Mouse (Mus musculus) B cell, adult 62 days (primary cell): ENCODE data around the gene Dhcr24. TPM values are rescaled to one million over a fixed set of nuclear protein-coding genes. Genes with fewer than 3 reads are reported as not detected.

Experiments
- total RNA-seq: library from RNA; stranded (reverse); gene quantifications from 4 replicates; pipeline ENCODE4 v1.2.4, GENCODE M21; 2023

The Dhcr24 gene
- 3.4 to 4.4 TPM (median 4.0 TPM) in 4 replicates for total RNA-seq

DNA sequence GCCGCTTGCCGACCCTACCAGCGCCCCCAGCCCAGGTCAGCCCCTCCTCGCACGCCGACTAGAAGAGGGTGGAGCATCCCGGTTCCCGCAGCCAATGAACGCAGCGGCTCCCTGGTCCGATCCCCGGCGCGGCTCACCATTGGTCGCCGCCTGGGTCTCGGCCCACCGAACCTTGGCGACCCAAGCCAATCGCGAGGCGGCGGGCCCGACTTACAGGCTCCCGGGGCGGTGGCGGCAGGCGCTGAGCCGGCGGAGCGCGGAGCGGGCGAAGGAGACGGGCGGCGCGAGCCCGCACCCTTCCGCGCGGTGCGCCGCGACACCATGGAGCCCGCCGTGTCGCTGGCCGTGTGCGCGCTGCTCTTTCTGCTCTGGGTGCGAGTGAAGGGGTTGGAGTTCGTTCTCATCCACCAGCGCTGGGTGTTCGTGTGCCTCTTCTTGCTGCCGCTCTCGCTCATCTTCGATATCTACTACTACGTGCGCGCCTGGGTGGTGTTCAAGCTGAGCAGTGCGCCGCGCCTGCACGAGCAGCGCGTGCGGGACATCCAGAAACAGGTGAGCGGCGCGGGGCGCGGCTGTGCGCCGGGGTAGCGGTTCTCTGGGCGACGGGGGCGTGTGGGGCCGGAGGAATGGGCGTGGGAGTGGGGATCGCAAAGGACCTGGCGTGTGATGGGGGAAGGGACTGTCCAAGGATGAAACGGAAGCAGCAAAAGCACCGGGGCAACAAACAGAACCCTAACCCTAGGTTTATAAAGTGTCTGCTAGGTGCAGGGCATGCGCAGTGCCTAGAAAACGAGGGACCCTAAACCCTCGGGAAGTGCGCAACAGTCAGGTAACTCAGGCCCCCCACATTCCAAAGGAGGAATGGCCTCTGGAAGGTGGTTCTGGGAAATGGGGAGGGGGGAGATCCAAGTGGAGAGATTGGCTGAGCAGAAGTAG, at the start of gene Dhcr24:
Dhcr24 (plus strand) TSS at position 193 of the 936 bp plus-strand sequence.

DNA sequence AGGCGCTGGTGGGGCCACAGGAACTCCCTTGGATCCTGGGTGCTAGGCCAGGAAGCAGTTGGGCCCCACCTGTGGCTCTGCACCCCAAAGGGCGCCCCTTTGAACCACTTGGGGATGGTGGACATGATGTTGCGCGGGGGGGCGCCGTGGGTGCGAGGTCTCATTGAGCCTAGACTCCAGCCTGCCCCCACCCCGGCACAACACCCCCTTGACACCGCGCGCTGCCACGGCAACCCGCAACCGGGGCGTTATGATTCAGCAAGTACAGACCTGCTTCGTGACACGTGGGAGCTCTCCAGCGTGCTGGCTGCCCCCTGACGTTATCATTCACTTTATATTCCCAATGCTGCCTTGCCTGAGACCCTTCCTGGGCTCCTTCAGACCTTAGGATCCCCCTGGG, 56.2 kb downstream of the Dhcr24 start, which contains the start of gene Lexm:
Lexm (minus strand) TSS at position 186 of the 400 bp plus-strand sequence.

DNA sequence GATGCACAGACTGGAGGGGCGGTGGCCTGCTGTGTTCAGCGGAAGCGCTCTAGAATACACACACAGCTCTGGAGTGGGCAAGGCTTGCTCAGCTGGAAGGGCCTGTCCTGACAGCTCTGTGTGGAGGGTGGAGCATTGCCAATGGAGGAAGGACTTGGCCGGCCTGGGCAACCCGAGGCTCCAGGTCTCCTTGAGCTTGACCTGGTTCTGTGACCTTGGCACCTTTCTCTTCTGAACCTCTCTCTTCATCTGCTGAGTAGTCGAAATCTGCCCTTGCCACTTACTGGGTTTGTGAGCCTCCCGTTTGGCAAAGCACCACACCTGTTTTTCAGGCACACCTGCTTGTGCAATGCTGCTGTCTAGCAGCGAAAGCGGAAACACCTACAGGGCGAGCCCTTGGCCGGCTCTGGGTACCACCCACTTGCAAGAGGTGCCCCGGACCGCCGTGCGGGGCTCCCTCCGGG, 61.2 kb downstream of the Dhcr24 start, which contains the start of gene Ttc22:
Ttc22 (plus strand) TSS at position 403 of the 464 bp plus-strand sequence.

Other genes with a start within 250 kb of the Dhcr24 start
- gene Usp24, start 244.8 kb upstream of the Dhcr24 start, total RNA-seq: 85.5 to 92.5 TPM (median 86.6 TPM) in 4 replicates
- not detected in 4 replicates for gene Pcsk9, start 96.7 kb upstream of the Dhcr24 start, total RNA-seq
- gene Bsnd, start 68.8 kb upstream of the Dhcr24 start, total RNA-seq: not detected in 4 replicates
- gene Lexm, start 56.2 kb downstream of the Dhcr24 start, total RNA-seq: not detected in 4 replicates
- not detected in 4 replicates for gene Ttc22, start 61.4 kb downstream of the Dhcr24 start, total RNA-seq
- 2.6 to 7.3 TPM (median 4.9 TPM) in 4 replicates for gene Pars2, start 90.0 kb downstream of the Dhcr24 start, total RNA-seq
- gene Ttc4, start 117.9 kb downstream of the Dhcr24 start, total RNA-seq: 31.2 to 35.9 TPM (median 33.1 TPM) in 4 replicates
- not detected in 4 replicates for gene Mroh7, start 169.9 kb downstream of the Dhcr24 start, total RNA-seq
- not detected in 4 replicates for gene Fam151a, start 172.9 kb downstream of the Dhcr24 start, total RNA-seq
- 3.0 to 4.6 TPM (median 4.0 TPM) in 4 replicates for gene Acot11, start 244.0 kb downstream of the Dhcr24 start, total RNA-seq